In the genomic region with DNA sequence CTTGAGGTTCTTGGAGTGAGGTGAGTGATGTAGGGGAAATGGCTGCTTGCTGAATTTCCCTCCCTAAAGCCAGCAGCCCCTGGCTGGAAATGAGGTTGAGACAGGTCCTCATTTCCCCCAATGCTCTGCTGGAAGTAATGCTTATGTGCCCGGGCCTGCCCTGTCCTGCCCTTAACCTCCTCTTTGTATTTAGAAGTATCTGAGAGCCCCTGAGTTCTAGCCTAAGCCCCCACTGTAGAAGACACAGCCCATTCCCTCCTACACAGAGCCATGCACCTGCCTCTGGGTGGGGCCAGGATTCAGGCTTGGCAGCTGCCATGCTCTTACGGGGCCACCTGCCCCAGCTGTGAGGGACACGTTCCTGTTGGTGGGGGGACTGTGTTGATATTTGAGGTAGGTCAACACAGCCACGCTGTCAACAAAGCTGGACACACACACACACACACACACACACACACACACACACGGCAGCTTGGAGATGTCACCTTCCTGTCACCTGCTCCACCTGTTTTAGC, we compare ENCODE assay signal across 9 mouse cellular contexts. TPM values are rescaled to one million over a fixed set of nuclear protein-coding genes. Genes with fewer than 3 reads are reported as not detected.
DNase-seq lines count a peak whose midpoint lies in the region; ATAC-seq and TF ChIP-seq lines count a peak whose summit lies in the region.
"Had no signal": no experiment of that assay in that cellular context is flagged by ENCODE, and none has a peak within 500 bp of the region (broad histone marks: within the 10 kb centered on the region; RNA-seq: fewer than 3 reads in every experiment).

No protein-coding gene starts in this region.

- H3K4me3 ChIP-seq in kidney, embryonic 16.5 days (ENCODE audit: low read length) = peak overlapping the region; percentile 32
- H3K4me3 ChIP-seq in bone marrow, adult 2 months (replicated peaks; ENCODE audit: control insufficient read depth, low read depth, low read length) = peak overlapping the region; percentile 70
- H3K4me3 ChIP-seq in intestine, postnatal 0 days (ENCODE audit: low read depth, low read length) = no peak overlapping the region
- no peak overlapping the region for H3K4me3 ChIP-seq in layer of hippocampus, adult 2 months

- H3K4me1 ChIP-seq in kidney, embryonic 16.5 days (ENCODE audit: insufficient read depth, low read length) = peaks cover 5% of the 10 kb centered on the region; the same call in 1 of the 2 replicates
- peaks cover 33% of the 10 kb centered on the region for H3K4me1 ChIP-seq in bone marrow, adult 2 months (ENCODE audit: control insufficient read depth, insufficient read depth, low read length)
- H3K4me1 ChIP-seq in intestine, postnatal 0 days (replicated peaks; ENCODE audit: control insufficient read depth, insufficient read depth, low read length) = no peaks in the 10 kb centered on the region

- TF ChIP-seq POLR2A in bone marrow, adult 2 months (IDR thresholded peaks at IDR 0.05; ENCODE audit: borderline replicate concordance, control insufficient read depth, low read depth, low read length) = no peak

- H3K27me3 ChIP-seq in kidney, embryonic 16.5 days (ENCODE audit: insufficient read depth, low read length) = no peaks in the 10 kb centered on the region
- no peaks in the 10 kb centered on the region for H3K27me3 ChIP-seq in intestine, postnatal 0 days (replicated peaks; ENCODE audit: control insufficient read depth, insufficient read depth, low read length)

- no peak; the same call in 1 of the 2 replicates for ATAC-seq in kidney, embryonic 16.5 days (ENCODE audit: low FRiP score, low TSS enrichment)
- peak; percentile 21; the same call in 1 of the 2 replicates for ATAC-seq in intestine, postnatal 0 days
- ATAC-seq: Patski had no signal

- DNase-seq in kidney, postnatal 36 days = no peak
- peak; percentile 70 to 78 for DNase-seq in thymus, adult 18-20 months
- DNase-seq in layer of hippocampus, adult 2 months (ENCODE audit: low spot score in 2 of 2) = no peak
- no peak for DNase-seq in lung, postnatal 10 days
- DNase-seq: gastrocnemius, postnatal 25 days had no signal

- H3K27ac ChIP-seq in kidney, embryonic 16.5 days (ENCODE audit: low read length) = no peak overlapping the region
- peak overlapping the region; percentile 79 for H3K27ac ChIP-seq in bone marrow, adult 2 months (ENCODE audit: control insufficient read depth, insufficient read depth, low read depth, low read length, poor library complexity)
- no peak overlapping the region for H3K27ac ChIP-seq in intestine, postnatal 0 days (ENCODE audit: low read depth, low read length)
- no peak overlapping the region for H3K27ac ChIP-seq in layer of hippocampus, adult 2 months

- no peaks in the 10 kb centered on the region for H3K36me3 ChIP-seq in kidney, embryonic 16.5 days (ENCODE audit: insufficient read depth, low read length)
- no peaks in the 10 kb centered on the region for H3K36me3 ChIP-seq in intestine, postnatal 0 days (ENCODE audit: control insufficient read depth, insufficient read depth)

- 0 out of 2 replicates have a peak overlapping the region, but pooled peaks have one; percentile 49 for H3K9ac ChIP-seq in kidney, embryonic 16.5 days (replicated peaks; ENCODE audit: low read length)
- no peak overlapping the region for H3K9ac ChIP-seq in intestine, postnatal 0 days (ENCODE audit: low read depth, low read length)

- H3K4me2 ChIP-seq in kidney, embryonic 16.5 days (replicated peaks; ENCODE audit: low read depth, low read length) = peak overlapping the region; percentile 38
- peak overlapping the region; percentile 30; the same call in 1 of the 2 replicates for H3K4me2 ChIP-seq in intestine, postnatal 0 days (replicated peaks; ENCODE audit: low read depth)

- WGBS in kidney, embryonic 16.5 days = 69% methylated on average over 5 of the region's 5 CpGs
- whole genome bisulfite sequencing in bone marrow, adult 2 months = 8% methylated on average over 5 of the region's 5 CpGs
- 45% methylated on average over 5 of the region's 5 CpGs for WGBS in intestine, postnatal 0 days

- TF ChIP-seq CTCF in bone marrow, adult 2 months (IDR thresholded peaks at IDR 0.05; ENCODE audit: control insufficient read depth, insufficient read depth, low read length) = no peak
- no peak for TF ChIP-seq CTCF in intestine, postnatal 0 days (IDR thresholded peaks at IDR 0.05; ENCODE audit: low read depth)
- no peak for TF ChIP-seq CTCF in layer of hippocampus, adult 2 months (conservative IDR thresholded peaks at IDR 0.05)

- no peaks in the 10 kb centered on the region for H3K9me3 ChIP-seq in kidney, embryonic 16.5 days (ENCODE audit: low read length)
- no peaks in the 10 kb centered on the region for H3K9me3 ChIP-seq in intestine, postnatal 0 days (ENCODE audit: control insufficient read depth)

RNA-seq across cellular contexts. Expression of a gene that starts 0.6 kb away (rescaled TPM):
- polyA plus RNA-seq in kidney, embryonic 16.5 days (2015; fragmentation: Nextera tagmentation; extraction: Ambion mirVana) = 3.5 and 4.5 TPM in 2 replicates
- 16.3 and 58.8 TPM in 2 replicates for polyA plus RNA-seq in bone marrow, adult 2 months (2011; ENCODE audit: insufficient read depth, insufficient read length, low replicate concordance, missing spikeins)
- polyA plus RNA-seq in intestine, postnatal 0 days (2015; fragmentation: Nextera tagmentation; extraction: Ambion mirVana) = 5.9 and 7.6 TPM in 2 replicates
- 10 to 100 TPM; 38.0 to 49.8 TPM for total RNA-seq in layer of hippocampus, adult 2 months (2021)

Comparison
In these comparisons a context has a peak if more than half of its experiments do, and no peak if none do; other contexts are left out.
1. H3K4me3 ChIP-seq: peak in kidney, embryonic 16.5 days (single experiment) and bone marrow, adult 2 months (single experiment); none in intestine, postnatal 0 days (single experiment) and layer of hippocampus, adult 2 months (single experiment).
2. DNase-seq: peak in thymus, adult 18-20 months (2 of 2); none in kidney, postnatal 36 days (0 of 2), layer of hippocampus, adult 2 months (0 of 2) and lung, postnatal 10 days (single experiment).